Mouse (Mus musculus) embryonic facial prominence, embryonic 10.5 days (tissue): Measurements from ENCODE around the gene Cmtm1. TPM values are rescaled to one million over a fixed set of nuclear protein-coding genes. Genes with fewer than 3 reads are reported as not detected.
"Not testable (repeated sequence)": the region's sequence is repeated elsewhere in the genome, so short reads cannot be mapped to it uniquely, and the experiment has no call there.

ENCODE experiments used
- DNase-seq: peaks from one replicate; pipeline ENCODE4 v3.0.0-alpha.2; 2017; ENCODE audit warnings: low spot score
- H3K27ac ChIP-seq: fragments of 300-500 bp; sonication (generic); replicated peaks from 2 replicates; pipeline ENCODE4 v1.5.1; 2016; ENCODE audit warnings: mild to moderate bottlenecking
- H3K27me3 ChIP-seq: fragments of 300-500 bp; sonication (generic); replicated peaks from 2 replicates; pipeline ENCODE4 v1.6.1; 2016; ENCODE audit warnings: low read depth, mild to moderate bottlenecking; ENCODE audit not compliant: poor library complexity, severe bottlenecking
- H3K36me3 ChIP-seq: fragments of 300-500 bp; sonication (generic); replicated peaks from 2 replicates; pipeline ENCODE4 v1.6.1; 2016; ENCODE audit warnings: mild to moderate bottlenecking, moderate library complexity
- H3K4me1 ChIP-seq: fragments of 300-500 bp; sonication (generic); 2 replicates; pipeline ENCODE4 v1.6.1; 2016
- H3K4me3 ChIP-seq: fragments of 300-500 bp; sonication (generic); 2 replicates; pipeline ENCODE4 v1.5.1; 2016; ENCODE audit warnings: mild to moderate bottlenecking, moderate library complexity
- H3K9me3 ChIP-seq: fragments of 300-500 bp; sonication (generic); 2 replicates; pipeline ENCODE4 v1.6.1; 2016; ENCODE audit warnings: mild to moderate bottlenecking
- WGBS: fragments of 180-500 bp; shearing (Covaris S2); methylation state at CpG from one replicate; pipeline ENCODE4 v1.1.7; 2016; 5-methylcytosine and 5-hydroxymethylcytosine counted together
- polyA plus RNA-seq: library from polyadenylated mRNA; unstranded; fragments of >200 nt; fragmentation: Nextera tagmentation; extraction: Ambion mirVana; gene quantifications from 2 replicates; pipeline ENCODE4 v1.2.1, GENCODE M21; 2016

Cmtm1 gene
- not detected in 2 replicates for polyA plus RNA-seq

- H3K36me3 ChIP-seq, H3K4me3 ChIP-seq, DNase-seq, H3K9me3 ChIP-seq, H3K4me1 ChIP-seq, H3K27me3 ChIP-seq, H3K27ac ChIP-seq: not testable (repeated sequence)
- 90% methylated on average over 36 of the region's 36 CpGs for WGBS
Measured at GRCm38 (mm10) chr8:104309441-104310155, at the start of gene Cmtm1, which contains the start of gene Gm45711. Cmtm1 (minus strand) TSS chr8:104310145. Gm45711 (minus strand) TSS chr8:104310081.

GRCm38 (mm10) chr8:104358637-104359036, 48.7 kb upstream of the Cmtm1 start:
- Histone ChIP-seq H3K36me3 (peaks cover 37% of the 10 kb centered on the region), H3K27me3 (no peaks in the 10 kb centered on the region), H3K4me1 (peaks cover 11% of the 10 kb centered on the region; the same call in 1 of the 2 replicates), H3K4me3 (no peak overlapping the region), H3K27ac (no peak overlapping the region), H3K9me3 (no peaks in the 10 kb centered on the region)
- DNase-seq, result no peak
- WGBS, result 83% methylated on average over 3 of the region's 3 CpGs

DNA sequence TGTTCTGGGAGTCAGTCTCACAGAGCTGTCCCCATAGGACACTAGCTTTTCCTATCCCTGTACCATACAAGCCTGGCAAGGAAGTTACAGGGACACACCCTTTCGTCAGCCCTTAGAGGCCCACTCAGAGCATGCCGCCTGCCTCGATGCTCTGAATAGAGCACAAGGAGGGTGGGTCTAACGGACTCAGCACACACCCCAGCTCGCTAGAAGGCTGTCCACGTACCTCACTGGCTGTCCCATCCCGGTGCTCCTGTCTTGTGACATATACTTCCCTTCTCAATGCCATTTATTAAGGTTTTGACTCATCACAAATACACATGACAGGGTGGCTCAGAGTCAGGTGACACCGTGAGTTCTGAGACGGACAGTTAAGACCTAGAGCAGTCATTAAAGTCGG, 44.6 kb upstream of the Cmtm1 start:
- Histone ChIP-seq H3K9me3 (no peaks in the 10 kb centered on the region), H3K4me3 (no peak overlapping the region), H3K27me3 (no peaks in the 10 kb centered on the region), H3K4me1 (peaks cover 5% of the 10 kb centered on the region; the same call in 1 of the 2 replicates), H3K27ac (no peak overlapping the region), H3K36me3 (peaks cover 41% of the 10 kb centered on the region)
- WGBS, result 91% methylated on average over 10 of the region's 10 CpGs
- DNase-seq, result no peak

DNA sequence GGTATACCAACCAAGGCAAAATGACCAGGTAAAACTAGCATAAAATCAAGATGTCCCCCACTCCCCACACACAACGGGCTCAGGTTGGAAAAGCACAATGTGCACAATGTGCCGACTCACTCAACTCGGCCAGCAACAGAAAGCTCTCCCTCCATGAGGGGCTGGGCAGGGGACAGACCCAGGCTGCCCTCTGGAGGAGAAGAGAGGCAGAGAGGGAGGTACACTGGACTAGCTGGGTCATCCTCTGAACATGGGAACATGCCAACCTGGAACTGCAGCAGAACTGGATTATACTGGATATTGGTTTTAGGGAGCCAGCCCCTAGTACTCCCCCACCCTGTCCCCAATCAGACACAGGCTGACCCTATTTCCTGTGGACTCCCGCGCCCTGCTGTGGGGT, 43.2 kb upstream of the Cmtm1 start:
- H3K4me1 ChIP-seq, result peaks cover 6% of the 10 kb centered on the region; the same call in 1 of the 2 replicates
- no peaks in the 10 kb centered on the region for H3K9me3 ChIP-seq
- no peak overlapping the region for H3K27ac ChIP-seq
- DNase-seq, result no peak
- H3K36me3 ChIP-seq, result peaks cover 44% of the 10 kb centered on the region
- no peaks in the 10 kb centered on the region for H3K27me3 ChIP-seq
- WGBS, result 70% methylated on average over 5 of the region's 5 CpGs
- no peak overlapping the region for H3K4me3 ChIP-seq

GRCm38 (mm10) chr8:104350047-104350446, 40.1 kb upstream of the Cmtm1 start:
- Histone ChIP-seq H3K4me1 (peaks cover 14% of the 10 kb centered on the region; the same call in 1 of the 2 replicates), H3K27me3 (no peaks in the 10 kb centered on the region), H3K9me3 (no peaks in the 10 kb centered on the region), H3K36me3 (peaks cover 54% of the 10 kb centered on the region), H3K4me3 (no peak overlapping the region), H3K27ac (no peak overlapping the region)
- 66% methylated on average over 13 of the region's 13 CpGs for WGBS
- DNase-seq, result no peak

DNA sequence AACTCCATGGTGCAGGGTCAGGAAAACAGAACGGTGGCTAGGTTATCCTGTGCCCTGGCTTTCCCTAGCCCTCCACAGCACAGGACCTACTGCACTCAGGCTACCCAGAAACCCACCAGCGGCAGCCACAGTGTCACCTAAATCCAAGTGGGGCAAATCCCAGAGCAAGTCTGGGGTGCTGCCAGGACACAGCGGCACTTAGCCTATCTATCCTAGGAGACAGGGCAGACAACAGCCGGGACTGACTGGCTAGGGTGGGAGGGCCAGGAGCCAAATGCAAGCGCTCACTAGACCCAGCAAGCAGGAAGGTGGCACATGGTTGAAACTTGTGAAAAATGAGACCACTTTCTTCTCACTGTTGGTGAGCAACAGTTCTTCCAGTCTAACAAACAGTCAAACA, 39.0 kb upstream of the Cmtm1 start:
- H3K27me3 ChIP-seq, result no peaks in the 10 kb centered on the region
- H3K4me3 ChIP-seq, result no peak overlapping the region
- no peaks in the 10 kb centered on the region for H3K9me3 ChIP-seq
- no peak overlapping the region for H3K27ac ChIP-seq
- peaks cover 14% of the 10 kb centered on the region; the same call in 1 of the 2 replicates for H3K4me1 ChIP-seq
- 91% methylated on average over 5 of the region's 5 CpGs for WGBS
- DNase-seq, result no peak
- peaks cover 54% of the 10 kb centered on the region for H3K36me3 ChIP-seq

DNA sequence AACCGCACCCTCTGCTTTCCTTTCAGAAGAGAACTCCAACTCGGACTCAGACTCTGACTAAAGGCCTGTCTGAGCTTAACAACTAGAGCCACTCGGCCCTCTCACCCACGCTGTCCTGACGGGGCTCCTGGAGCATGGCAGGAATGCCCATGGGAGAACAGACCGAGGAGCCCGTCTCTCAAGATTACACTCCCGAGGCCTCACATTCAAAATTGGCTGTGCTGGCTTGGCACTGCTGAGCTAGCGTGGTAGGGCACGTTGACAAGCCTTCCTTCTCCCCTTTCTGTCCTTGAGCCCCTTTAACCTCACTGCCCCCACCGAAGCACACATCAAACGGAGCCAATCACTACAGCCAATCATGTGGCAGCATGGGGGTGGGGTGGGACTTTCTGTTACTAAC, 36.8 kb upstream of the Cmtm1 start:
- peaks cover 55% of the 10 kb centered on the region for H3K36me3 ChIP-seq
- no peak overlapping the region for H3K4me3 ChIP-seq
- no peak overlapping the region for H3K27ac ChIP-seq
- no peaks in the 10 kb centered on the region for H3K9me3 ChIP-seq
- 65% methylated on average over 12 of the region's 12 CpGs for WGBS
- peaks cover 22% of the 10 kb centered on the region for H3K4me1 ChIP-seq
- no peak for DNase-seq
- no peaks in the 10 kb centered on the region for H3K27me3 ChIP-seq

DNA sequence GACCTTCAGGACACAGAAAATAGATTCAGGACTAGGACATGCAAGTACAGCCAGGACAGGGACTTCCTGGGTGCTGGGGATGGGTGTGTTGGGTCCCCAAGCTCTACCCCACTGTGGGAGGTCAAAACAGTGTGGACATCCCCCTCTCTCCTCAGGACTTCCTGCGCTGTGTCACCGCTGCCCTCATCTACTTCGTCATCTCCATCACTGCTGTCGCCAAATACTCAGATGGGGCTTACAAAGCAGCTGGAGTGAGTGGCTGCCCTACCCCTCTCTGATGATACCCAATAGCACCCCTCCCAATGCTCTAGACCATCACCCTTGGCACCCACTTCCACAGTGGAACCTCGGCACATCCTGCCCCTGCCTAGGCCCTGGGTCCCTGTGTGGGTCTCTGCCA, 34.7 kb upstream of the Cmtm1 start:
- no peaks in the 10 kb centered on the region for H3K27me3 ChIP-seq
- WGBS, result 92% methylated on average over 5 of the region's 5 CpGs

DNA sequence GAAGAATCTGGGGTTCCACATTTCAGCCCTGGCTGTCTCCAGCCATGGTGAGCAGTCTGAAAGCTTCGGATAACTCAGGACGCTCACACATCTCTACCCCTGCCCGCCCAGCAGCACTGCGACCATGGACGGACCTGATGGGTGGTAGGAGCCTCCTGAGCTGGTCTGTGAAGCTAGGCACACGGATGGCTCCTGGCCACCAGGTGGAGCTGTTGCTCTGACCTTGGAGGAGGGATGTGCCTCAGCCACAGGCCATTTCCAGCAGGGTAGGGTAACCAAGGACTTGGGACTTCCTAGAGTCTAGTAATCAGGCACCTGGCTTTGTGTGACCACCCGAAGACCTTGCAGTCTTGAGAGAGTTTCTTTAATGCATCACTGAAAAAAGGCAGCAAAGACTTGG, 34.0 kb upstream of the Cmtm1 start:
- DNase-seq, result peak; percentile 88
- H3K4me3 ChIP-seq, result no peak overlapping the region
- peaks cover 53% of the 10 kb centered on the region for H3K36me3 ChIP-seq
- no peaks in the 10 kb centered on the region for H3K9me3 ChIP-seq
- WGBS, result 20% methylated on average over 7 of the region's 7 CpGs
- no peaks in the 10 kb centered on the region for H3K27me3 ChIP-seq
- H3K27ac ChIP-seq, result no peak overlapping the region; the same call in 1 of the 2 replicates
- peaks cover 39% of the 10 kb centered on the region for H3K4me1 ChIP-seq

More for the DNA sequence above, 34.7 kb upstream of the Cmtm1 start:
- Histone ChIP-seq H3K27ac (no peak overlapping the region), H3K9me3 (no peaks in the 10 kb centered on the region), H3K4me1 (peaks cover 34% of the 10 kb centered on the region), H3K36me3 (peaks cover 53% of the 10 kb centered on the region), H3K4me3 (no peak overlapping the region)
- DNase-seq, result no peak

GRCm38 (mm10) chr8:104342426-104342825, 32.5 kb upstream of the Cmtm1 start:
- no peak for DNase-seq
- H3K4me1 ChIP-seq, result peaks cover 37% of the 10 kb centered on the region
- H3K9me3 ChIP-seq, result no peaks in the 10 kb centered on the region
- 83% methylated on average over 5 of the region's 5 CpGs for WGBS
- peaks cover 44% of the 10 kb centered on the region for H3K36me3 ChIP-seq
- H3K4me3 ChIP-seq, result no peak overlapping the region
- no peak overlapping the region for H3K27ac ChIP-seq
- no peaks in the 10 kb centered on the region for H3K27me3 ChIP-seq

DNA sequence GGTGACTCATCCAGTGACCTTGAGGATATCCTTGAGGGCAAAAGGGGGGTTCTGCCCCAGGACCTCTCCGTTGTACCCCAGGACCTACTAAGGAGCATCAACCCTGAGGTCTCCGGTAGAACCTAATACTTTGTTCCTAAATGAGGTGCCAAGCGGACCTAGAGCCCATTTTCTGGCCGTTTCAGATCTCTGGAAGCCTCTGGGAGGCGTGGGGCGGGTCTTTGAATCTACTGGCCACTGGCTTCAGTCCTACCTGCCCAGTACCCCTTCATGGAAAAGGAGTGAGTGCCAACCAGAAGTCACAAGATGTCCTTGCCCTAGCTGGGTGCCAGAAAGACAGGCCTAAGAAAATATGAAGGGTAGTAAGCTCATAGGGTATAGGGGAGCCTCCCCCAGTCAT, 31.7 kb upstream of the Cmtm1 start:
- peaks cover 33% of the 10 kb centered on the region for H3K4me1 ChIP-seq
- peaks cover 36% of the 10 kb centered on the region for H3K36me3 ChIP-seq
- no peak for DNase-seq
- H3K9me3 ChIP-seq, result no peaks in the 10 kb centered on the region
- WGBS, result 40% methylated on average over 6 of the region's 6 CpGs
- H3K4me3 ChIP-seq, result peak overlapping the region; percentile 82
- peak overlapping the region; percentile 95 for H3K27ac ChIP-seq
- H3K27me3 ChIP-seq, result no peaks in the 10 kb centered on the region

GRCm38 (mm10) chr8:104341106-104341561, 31.2 kb upstream of the Cmtm1 start:
- Histone ChIP-seq H3K36me3 (peaks cover 31% of the 10 kb centered on the region), H3K4me3 (peak overlapping the region; percentile 82), H3K27ac (peak overlapping the region; percentile 95), H3K9me3 (no peaks in the 10 kb centered on the region), H3K27me3 (no peaks in the 10 kb centered on the region), H3K4me1 (peaks cover 29% of the 10 kb centered on the region)
- peak; percentile 83 for DNase-seq
- whole genome bisulfite sequencing, result 0% methylated on average over 24 of the region's 24 CpGs
